ENCODE assay signal across 12 mouse cellular contexts in the genomic region with DNA sequence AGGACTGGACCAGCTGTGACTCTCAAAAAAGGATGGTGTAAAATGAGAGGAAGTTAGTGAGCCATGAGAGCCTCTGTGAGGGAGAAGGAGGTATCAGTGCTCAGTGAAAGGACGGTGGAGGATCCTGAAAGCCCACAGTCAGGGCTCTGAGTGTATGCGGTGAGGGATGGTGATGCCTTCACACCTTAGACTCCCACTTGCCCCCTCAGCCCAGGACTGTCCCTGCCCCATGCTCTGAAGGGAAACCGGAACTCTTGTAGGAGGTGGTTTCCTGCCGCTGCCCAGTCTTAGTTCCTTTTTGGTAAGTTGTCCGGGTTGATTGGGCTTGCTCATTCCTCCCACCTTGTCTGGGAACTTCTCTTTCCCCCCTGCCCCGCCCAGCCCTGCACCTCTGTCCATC. TPM values are rescaled to one million over a fixed set of nuclear protein-coding genes. Genes with fewer than 3 reads are reported as not detected.
DNase-seq lines count a peak whose midpoint lies in the region; ATAC-seq and TF ChIP-seq lines count a peak whose summit lies in the region.
"Had no signal": no experiment of that assay in that cellular context is flagged by ENCODE, and none has a peak within 500 bp of the region (broad histone marks: within the 10 kb centered on the region; RNA-seq: fewer than 3 reads in every experiment).

No protein-coding gene starts in this region.

- peaks cover 79% of the 10 kb centered on the region for H3K27me3 ChIP-seq in liver, embryonic 15.5 days
- H3K27me3 ChIP-seq in CH12.LX (replicated peaks): no peaks in the 10 kb centered on the region
- H3K27me3 ChIP-seq in thymus, adult 2 months (ENCODE audit: control insufficient read depth, insufficient read depth, low read length): no peaks in the 10 kb centered on the region
- no peaks in the 10 kb centered on the region for H3K27me3 ChIP-seq in lung, postnatal 0 days (replicated peaks; ENCODE audit: insufficient read depth, low read length)

- no peak for TF ChIP-seq RAD21 in CH12.LX (IDR thresholded peaks at IDR 0.05; ENCODE audit: low read depth, low read length)

- ATAC-seq in liver, embryonic 15.5 days (ENCODE audit: insufficient read depth): no peak
- ATAC-seq in hematopoietic stem cell, adult 5-6 weeks (replicated peaks in 1 of 2; ENCODE audit: insufficient read depth in 1 of 2, low FRiP score in 2 of 2, low TSS enrichment in 1 of 2, low read depth in 1 of 2, poor library complexity in 2 of 2, severe bottlenecking in 2 of 2): peak; percentile 53 to 71
- no peak for ATAC-seq in lung, postnatal 0 days

- TF ChIP-seq EP300 in CH12.LX (IDR thresholded peaks at IDR 0.05; ENCODE audit: low read length): no peak
- TF ChIP-seq EP300 in lung, postnatal 0 days (IDR thresholded peaks at IDR 0.05): no peak

- H3K9me3 ChIP-seq in liver, embryonic 15.5 days (replicated peaks): no peaks in the 10 kb centered on the region
- no peaks in the 10 kb centered on the region for H3K9me3 ChIP-seq in CH12.LX (replicated peaks; ENCODE audit: low read length)
- H3K9me3 ChIP-seq in lung, postnatal 0 days (ENCODE audit: low read length): no peaks in the 10 kb centered on the region

- dilution Hi-C loops in CH12.LX (cut with MboI; ENCODE audit: extremely low pct_ligation_motif_present, extremely low pct_unique_long_range_greater_than_20kb, low sequenced_read_pairs): no loop called here

- 16% methylated on average over 6 of the region's 6 CpGs for WGBS in liver, embryonic 15.5 days (ENCODE audit: insufficient replicate concordance)
- 5% methylated on average over 6 of the region's 6 CpGs for WGBS in thymus, adult 2 months
- 59% methylated on average over 6 of the region's 6 CpGs for WGBS in lung, postnatal 0 days

- TF ChIP-seq POLR2A in CH12.LX (IDR thresholded peaks at IDR 0.05; ENCODE audit: low read depth, low read length): peak; percentile 50; the same call in 1 of the 2 replicates
- TF ChIP-seq POLR2A in thymus, adult 2 months (IDR thresholded peaks at IDR 0.05; ENCODE audit: control insufficient read depth, extremely low read depth, insufficient read depth, low read length, poor library complexity): no peak

- no peak for DNase-seq in liver
- DNase-seq in CH12.LX (ENCODE audit: extremely low read depth): peak; percentile 61
- DNase-seq in thymus, adult 2 months: peak; percentile 54
- no peak for DNase-seq in adrenal gland, adult 18-20 months (ENCODE audit: low spot score in 2 of 2)
- DNase-seq in right cerebral cortex, postnatal 25 days: no peak
- no peak for DNase-seq in lung, postnatal 0 days (ENCODE audit: low spot score)
- DNase-seq: adrenal gland, postnatal 25 days; cerebellum, postnatal 36 days; layer of hippocampus, adult 9-11 months; right cerebral cortex, postnatal 14 days had no signal

- H3K79me2 ChIP-seq in CH12.LX (replicated peaks; ENCODE audit: control insufficient read depth, extremely low read depth, insufficient read depth, poor library complexity, severe bottlenecking): no peaks in the 10 kb centered on the region

- no peak overlapping the region for H3K9ac ChIP-seq in liver, embryonic 15.5 days
- no peak overlapping the region; the same call in 1 of the 2 replicates for H3K9ac ChIP-seq in CH12.LX (ENCODE audit: insufficient read depth, low read depth)
- no peak overlapping the region for H3K9ac ChIP-seq in lung, postnatal 0 days (replicated peaks; ENCODE audit: low read depth)

- H3K27ac ChIP-seq in liver, embryonic 15.5 days (replicated peaks): peak overlapping the region; percentile 38; the same call in 1 of the 2 replicates
- H3K27ac ChIP-seq in CH12.LX (ENCODE audit: insufficient read depth, low read depth): no peak overlapping the region
- H3K27ac ChIP-seq in thymus, adult 2 months (ENCODE audit: control insufficient read depth, insufficient read depth, low read length): peak overlapping the region; percentile 90
- H3K27ac ChIP-seq in lung, postnatal 0 days (ENCODE audit: low read length): no peak overlapping the region

- 0 out of 2 replicates have a peak overlapping the region, but pooled peaks have one; percentile 14 for H3K4me2 ChIP-seq in liver, embryonic 15.5 days
- H3K4me2 ChIP-seq in CH12.LX (ENCODE audit: insufficient read depth, low read depth, poor library complexity, severe bottlenecking): peak overlapping the region; percentile 69
- H3K4me2 ChIP-seq in lung, postnatal 0 days (replicated peaks; ENCODE audit: low read depth, low read length): no peak overlapping the region

- peaks cover 35% of the 10 kb centered on the region for H3K4me1 ChIP-seq in liver, embryonic 15.5 days (replicated peaks)
- H3K4me1 ChIP-seq in CH12.LX (ENCODE audit: control insufficient read depth in 1 of 2, insufficient read depth in 2 of 2): peaks cover 28 to 63% of the 10 kb centered on the region in 2 experiments
- peaks cover 80% of the 10 kb centered on the region for H3K4me1 ChIP-seq in thymus, adult 2 months (replicated peaks; ENCODE audit: control insufficient read depth, insufficient read depth, low read length)
- peaks cover 19% of the 10 kb centered on the region; the same call in 1 of the 2 replicates for H3K4me1 ChIP-seq in lung, postnatal 0 days (ENCODE audit: insufficient read depth, low read depth, low read length)

- TF ChIP-seq CTCF in CH12.LX (conservative IDR thresholded peaks at IDR 0.05 in 1 of 2, IDR thresholded peaks at IDR 0.05 in 1 of 2; ENCODE audit: low read depth in 2 of 2, low read length in 2 of 2): no peak
- no peak for TF ChIP-seq CTCF in thymus, adult 2 months (IDR thresholded peaks at IDR 0.05; ENCODE audit: borderline replicate concordance, control insufficient read depth, extremely low read depth, insufficient read depth, low read length, poor library complexity)
- TF ChIP-seq CTCF in lung, postnatal 0 days (IDR thresholded peaks at IDR 0.05): no peak

- no peak overlapping the region for H3K4me3 ChIP-seq in liver, embryonic 15.5 days (replicated peaks)
- no peak overlapping the region for H3K4me3 ChIP-seq in CH12.LX (replicated peaks in 1 of 3; ENCODE audit: low read depth in 2 of 3, low read length in 2 of 3, poor library complexity in 1 of 3)
- peak overlapping the region; percentile 22 for H3K4me3 ChIP-seq in thymus, adult 2 months (ENCODE audit: control insufficient read depth, insufficient read depth, low read length)
- H3K4me3 ChIP-seq in lung, postnatal 0 days (ENCODE audit: low read depth, low read length): no peak overlapping the region

- in situ Hi-C loops in CH12.LX (cut with MboI; ENCODE audit: low pct_ligation_motif_present, low pct_unique_long_range_greater_than_20kb, low sequenced_read_pairs): no loop called here

- no peaks in the 10 kb centered on the region for H3K36me3 ChIP-seq in liver, embryonic 15.5 days (replicated peaks)
- no peaks in the 10 kb centered on the region for H3K36me3 ChIP-seq in CH12.LX (replicated peaks in 1 of 2; ENCODE audit: control insufficient read depth in 1 of 2, insufficient read depth in 1 of 2, low read length in 1 of 2)
- no peaks in the 10 kb centered on the region for H3K36me3 ChIP-seq in thymus, adult 2 months (ENCODE audit: control insufficient read depth, insufficient read depth, low read length)
- H3K36me3 ChIP-seq in lung, postnatal 0 days (ENCODE audit: insufficient read depth, low read length): no peaks in the 10 kb centered on the region

TF ChIP-seq in CH12.LX, 34 proteins besides CTCF, POLR2A, EP300 and RAD21 (continues in another document):
- TF ChIP-seq ETS1 (conservative IDR thresholded peaks at IDR 0.05; ENCODE audit: low read depth, low read length): no peak
- TF ChIP-seq TCF12 (IDR thresholded peaks at IDR 0.05; ENCODE audit: low read depth, low read length): peak; percentile 67
- 0 out of 2 replicates have a peak, but pooled peaks have one; percentile 21 for TF ChIP-seq ZMIZ1 (IDR thresholded peaks at IDR 0.05; ENCODE audit: low read depth, low read length)
- no peak for TF ChIP-seq ZKSCAN1 (IDR thresholded peaks at IDR 0.05; ENCODE audit: borderline replicate concordance, low read depth, low read length)
- TF ChIP-seq ZNF384 (IDR thresholded peaks at IDR 0.05; ENCODE audit: low read depth, low read length): no peak
- no peak for TF ChIP-seq BHLHE40 (IDR thresholded peaks at IDR 0.05; ENCODE audit: low read depth, low read length)
- TF ChIP-seq SIN3A (IDR thresholded peaks at IDR 0.05; ENCODE audit: low read length): no peak
- no peak for TF ChIP-seq USF2 (conservative IDR thresholded peaks at IDR 0.05; ENCODE audit: low read depth, low read length)
- no peak for TF ChIP-seq MAFK (IDR thresholded peaks at IDR 0.05; ENCODE audit: insufficient replicate concordance, low read length)
- TF ChIP-seq MXI1 (IDR thresholded peaks at IDR 0.05; ENCODE audit: low read depth, low read length): peak; percentile 30; the same call in 1 of the 2 replicates
- peak; percentile 88 for TF ChIP-seq MAX (IDR thresholded peaks at IDR 0.05; ENCODE audit: low read length)

RNA-seq across cellular contexts. Expression of a gene that starts 2.8 kb away (rescaled TPM):
- 2.7 and 2.8 TPM in 2 replicates for polyA plus RNA-seq in liver, embryonic 15.5 days (2015; fragmentation: Nextera tagmentation; extraction: Ambion mirVana)
- 0.04 TPM in 2 replicates for total RNA-seq in CH12.LX (2012; rRNA removed)
- total RNA-seq in CH12.LX (2014; rRNA removed): 0.13 and 0.23 TPM in 2 replicates
- 0.24 and 0.70 TPM in 2 replicates for polyA plus RNA-seq in CH12.LX (2012; ENCODE audit: insufficient read length, low read depth)
- total RNA-seq in hematopoietic stem cell, adult 5-6 weeks (2017): 5.2 and 8.8 TPM in 2 replicates
- 15.3 and 15.8 TPM in 2 replicates for polyA plus RNA-seq in thymus, adult 2 months (2012; rRNA removed)
- under 1 TPM; 0.43 to 0.58 TPM for total RNA-seq in adrenal gland, adult 18-20 months (2021)
- 4.0 and 4.7 TPM in 2 replicates for polyA plus RNA-seq in lung, postnatal 0 days (2015; fragmentation: Nextera tagmentation; extraction: Ambion mirVana)

RNA-seq across cellular contexts. Expression of a gene that starts 34.3 kb away (rescaled TPM):
- 1.1 and 1.3 TPM in 2 replicates for polyA plus RNA-seq in liver, embryonic 15.5 days (2015; fragmentation: Nextera tagmentation; extraction: Ambion mirVana)
- total RNA-seq in CH12.LX (2012; rRNA removed) (7.8 and 8.4 TPM in 2 replicates), CH12.LX (2014; rRNA removed) (1.0 and 1.6 TPM in 2 replicates)
- polyA plus RNA-seq in CH12.LX (2012; ENCODE audit: insufficient read length, low read depth): 16.1 and 19.9 TPM in 2 replicates
- 7.2 and 9.8 TPM in 2 replicates for total RNA-seq in hematopoietic stem cell, adult 5-6 weeks (2017)
- 59.8 and 78.9 TPM in 2 replicates for polyA plus RNA-seq in thymus, adult 2 months (2012; rRNA removed)
- total RNA-seq in adrenal gland, adult 18-20 months (2021): 10 to 100 TPM; 72.1 to 86.9 TPM
- polyA plus RNA-seq in lung, postnatal 0 days (2015; fragmentation: Nextera tagmentation; extraction: Ambion mirVana): 3.9 and 4.4 TPM in 2 replicates

RNA-seq across cellular contexts. Expression of a gene that starts 54.4 kb away (rescaled TPM):
- polyA plus RNA-seq in liver, embryonic 15.5 days (2015; fragmentation: Nextera tagmentation; extraction: Ambion mirVana): 27.6 and 28.5 TPM in 2 replicates
- total RNA-seq in CH12.LX (2012; rRNA removed) (10.0 and 10.8 TPM in 2 replicates), CH12.LX (2014; rRNA removed) (11.5 and 11.9 TPM in 2 replicates)
- 8.3 and 10.3 TPM in 2 replicates for polyA plus RNA-seq in CH12.LX (2012; ENCODE audit: insufficient read length, low read depth)
- total RNA-seq in hematopoietic stem cell, adult 5-6 weeks (2017): 24.4 and 25.1 TPM in 2 replicates
- polyA plus RNA-seq in thymus, adult 2 months (2012; rRNA removed): 15.0 and 15.1 TPM in 2 replicates
- 10 to 100 TPM; 25.2 to 26.1 TPM for total RNA-seq in adrenal gland, adult 18-20 months (2021)
- polyA plus RNA-seq in lung, postnatal 0 days (2015; fragmentation: Nextera tagmentation; extraction: Ambion mirVana): 53.9 and 57.6 TPM in 2 replicates

Comparison
In these comparisons a context has a peak if more than half of its experiments do, and no peak if none do; other contexts are left out.
1. ATAC-seq: peak in hematopoietic stem cell, adult 5-6 weeks (2 of 2); none in liver, embryonic 15.5 days (single experiment) and lung, postnatal 0 days (single experiment).
2. H3K27ac ChIP-seq: peak in liver, embryonic 15.5 days (single experiment) and thymus, adult 2 months (single experiment); none in CH12.LX (single experiment) and lung, postnatal 0 days (single experiment).
3. DNase-seq: peak in CH12.LX (single experiment) and thymus, adult 2 months (single experiment); none in liver (single experiment), adrenal gland, adult 18-20 months (0 of 2), right cerebral cortex, postnatal 25 days (single experiment) and lung, postnatal 0 days (single experiment).